Mouse (Mus musculus) CH12.LX (cell line): ENCODE results near the gene Olfr119.

Source experiments
- CTCF ChIP-seq, 2 experiments: IDR thresholded peaks in 1 of 2; conservative IDR thresholded peaks in 1 of 2; 2 replicates each; pipeline ENCODE4 v1.5.1; 2011 to 2012; ENCODE audit warnings: low read depth in 2 of 2, low read length in 2 of 2, improper control_type of control experiment in 1 of 2, inconsistent platforms in 1 of 2, mild to moderate bottlenecking in 1 of 2, moderate library complexity in 1 of 2
- MAFK ChIP-seq: IDR thresholded peaks from 2 replicates; pipeline ENCODE4 v1.6.1; 2011; ENCODE audit warnings: low read length, improper control_type of control experiment; ENCODE audit not compliant: insufficient replicate concordance
- POLR2A ChIP-seq: IDR thresholded peaks from 2 replicates; pipeline ENCODE4 v1.6.1; 2011; ENCODE audit warnings: low read depth, mild to moderate bottlenecking, improper control_type of control experiment, low read length
- ZC3H11A ChIP-seq: IDR thresholded peaks from 2 replicates; pipeline ENCODE4 v1.6.1; 2012; ENCODE audit warnings: low read depth, mild to moderate bottlenecking, inconsistent platforms, low read length, improper control_type of control experiment

DNA sequence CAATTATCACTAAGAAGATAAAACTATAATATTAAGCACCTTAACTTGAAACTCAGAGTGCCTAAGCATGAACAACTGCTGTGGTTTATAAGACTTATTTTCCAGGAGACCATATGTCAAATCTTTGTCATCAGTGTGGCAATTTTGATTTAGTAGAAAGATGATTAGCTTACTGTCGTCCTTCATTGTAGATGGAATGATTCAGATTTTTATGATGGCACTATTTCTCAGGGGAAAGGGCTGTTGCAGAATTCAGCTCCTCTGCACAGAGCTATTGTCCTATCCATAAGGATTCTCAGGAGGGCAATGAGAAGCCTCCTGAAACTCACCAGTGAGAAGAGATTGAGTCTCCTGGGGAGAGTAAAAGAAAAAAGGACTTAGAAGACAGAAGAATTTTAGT lies 25.1 kb downstream of the Olfr119 start, which contains the start of gene Olfr120:
- TF ChIP-seq CTCF (conservative IDR thresholded peaks at IDR 0.05 in 1 of 2, IDR thresholded peaks at IDR 0.05 in 1 of 2; ENCODE audit: low read depth in 2 of 2, low read length in 2 of 2): no peak
- TF ChIP-seq POLR2A: no peak
- no peak for TF ChIP-seq ZC3H11A
- no peak for TF ChIP-seq MAFK
